Mouse (Mus musculus): Measurements from ENCODE around the gene Olfr1371. TPM values are rescaled to one million over a fixed set of nuclear protein-coding genes. Genes with fewer than 3 reads are reported as not detected.
"Not testable (repeated sequence)": the region's sequence is repeated elsewhere in the genome, so short reads cannot be mapped to it uniquely, and the experiment has no call there.

The Olfr1371 gene
- polyA plus RNA-seq, 1 experiment from 2014 or later = not detected

GRCm38 (mm10) chr11:52222891-52223290 is 9.1 kb upstream of the Olfr1371 start:
- no peak overlapping the region for H3K9ac ChIP-seq (ENCODE audit: low read length)
- DNase-seq (ENCODE audit: low spot score) = no peak
- no peak for TF ChIP-seq EP300 (optimal IDR thresholded peaks at IDR 0.05)
- TF ChIP-seq CTCF (IDR thresholded peaks at IDR 0.05; ENCODE audit: low read depth) = peak; percentile 70

GRCm38 (mm10) chr11:52221921-52222320 is 8.1 kb upstream of the Olfr1371 start:
- not testable (repeated sequence) for ATAC-seq (ENCODE audit: low FRiP score, low TSS enrichment); DNase-seq (ENCODE audit: low spot score); H3K4me1 ChIP-seq (replicated peaks; ENCODE audit: control insufficient read depth, insufficient read depth); H3K27ac ChIP-seq (replicated peaks); H3K9ac ChIP-seq (ENCODE audit: low read length); H3K27me3 ChIP-seq (ENCODE audit: control insufficient read depth, insufficient read depth, low read length); H3K36me3 ChIP-seq (ENCODE audit: control insufficient read depth, insufficient read depth, low read length); H3K4me3 ChIP-seq (ENCODE audit: low read depth, low read length); H3K9me3 ChIP-seq (ENCODE audit: control insufficient read depth, low read length); H3K4me2 ChIP-seq (replicated peaks; ENCODE audit: low read depth)
- 82% methylated on average over 6 of the region's 6 CpGs for WGBS

More at GRCm38 (mm10) chr11:52222891-52223290, 9.1 kb upstream of the Olfr1371 start:
- Histone ChIP-seq H3K4me1 (replicated peaks; ENCODE audit: control insufficient read depth, insufficient read depth) (no peaks in the 10 kb centered on the region), H3K27ac (replicated peaks) (no peak overlapping the region), H3K4me2 (replicated peaks; ENCODE audit: low read depth) (no peak overlapping the region), H3K4me3 (ENCODE audit: low read depth, low read length) (no peak overlapping the region), H3K27me3 (ENCODE audit: control insufficient read depth, insufficient read depth, low read length) (no peaks in the 10 kb centered on the region), H3K36me3 (ENCODE audit: control insufficient read depth, insufficient read depth, low read length) (no peaks in the 10 kb centered on the region), H3K9me3 (ENCODE audit: control insufficient read depth, low read length) (no peaks in the 10 kb centered on the region)
- WGBS = 65% methylated on average over 6 of the region's 6 CpGs
- no peak for ATAC-seq (ENCODE audit: low FRiP score, low TSS enrichment)

GRCm38 (mm10) chr11:52220282-52220681 is 6.5 kb upstream of the Olfr1371 start:
- Histone ChIP-seq H3K4me2 (replicated peaks; ENCODE audit: low read depth) (peak overlapping the region; percentile 31), H3K9ac (ENCODE audit: low read length) (no peak overlapping the region), H3K9me3 (ENCODE audit: control insufficient read depth, low read length) (no peaks in the 10 kb centered on the region), H3K27me3 (ENCODE audit: control insufficient read depth, insufficient read depth, low read length) (no peaks in the 10 kb centered on the region), H3K36me3 (ENCODE audit: control insufficient read depth, insufficient read depth, low read length) (no peaks in the 10 kb centered on the region), H3K4me3 (ENCODE audit: low read depth, low read length) (no peak overlapping the region), H3K27ac (replicated peaks) (no peak overlapping the region), H3K4me1 (replicated peaks; ENCODE audit: control insufficient read depth, insufficient read depth) (no peaks in the 10 kb centered on the region)
- ATAC-seq (ENCODE audit: low FRiP score, low TSS enrichment) (peak; percentile 51), DNase-seq (ENCODE audit: low spot score) (peak; percentile 79)
- 8% methylated on average over 4 of the region's 4 CpGs for WGBS
- TF ChIP-seq EP300 (optimal IDR thresholded peaks at IDR 0.05) (no peak), CTCF (IDR thresholded peaks at IDR 0.05; ENCODE audit: low read depth) (peak; percentile 93)

- whole genome bisulfite sequencing = 85% methylated on average over 8 of the region's 8 CpGs
- not testable (repeated sequence) for DNase-seq (ENCODE audit: low spot score); H3K9ac ChIP-seq (ENCODE audit: low read length); H3K36me3 ChIP-seq (ENCODE audit: control insufficient read depth, insufficient read depth, low read length); H3K27ac ChIP-seq (replicated peaks); ATAC-seq (ENCODE audit: low FRiP score, low TSS enrichment); H3K4me3 ChIP-seq (ENCODE audit: low read depth, low read length); H3K4me1 ChIP-seq (replicated peaks; ENCODE audit: control insufficient read depth, insufficient read depth); H3K27me3 ChIP-seq (ENCODE audit: control insufficient read depth, insufficient read depth, low read length); H3K9me3 ChIP-seq (ENCODE audit: control insufficient read depth, low read length); H3K4me2 ChIP-seq (replicated peaks; ENCODE audit: low read depth)
Observed at GRCm38 (mm10) chr11:52196496-52197023, 17.2 kb downstream of the Olfr1371 start.

GRCm38 (mm10) chr11:52180651-52181050 is 33.1 kb downstream of the Olfr1371 start:
- not testable (repeated sequence) for H3K27ac ChIP-seq (replicated peaks); H3K4me2 ChIP-seq (replicated peaks; ENCODE audit: low read depth); H3K4me3 ChIP-seq (ENCODE audit: low read depth, low read length); H3K9ac ChIP-seq (ENCODE audit: low read length); H3K9me3 ChIP-seq (ENCODE audit: control insufficient read depth, low read length); H3K36me3 ChIP-seq (ENCODE audit: control insufficient read depth, insufficient read depth, low read length); H3K27me3 ChIP-seq (ENCODE audit: control insufficient read depth, insufficient read depth, low read length); ATAC-seq (ENCODE audit: low FRiP score, low TSS enrichment); DNase-seq (ENCODE audit: low spot score); H3K4me1 ChIP-seq (replicated peaks; ENCODE audit: control insufficient read depth, insufficient read depth)
- 90% methylated on average over 4 of the region's 4 CpGs for WGBS

GRCm38 (mm10) chr11:52179897-52180296 is 33.9 kb downstream of the Olfr1371 start:
- peak; percentile 44 for TF ChIP-seq CTCF (IDR thresholded peaks at IDR 0.05; ENCODE audit: low read depth)
- not testable (repeated sequence) for ATAC-seq (ENCODE audit: low FRiP score, low TSS enrichment); H3K4me2 ChIP-seq (replicated peaks; ENCODE audit: low read depth); H3K9me3 ChIP-seq (ENCODE audit: control insufficient read depth, low read length); DNase-seq (ENCODE audit: low spot score); H3K4me1 ChIP-seq (replicated peaks; ENCODE audit: control insufficient read depth, insufficient read depth); H3K27me3 ChIP-seq (ENCODE audit: control insufficient read depth, insufficient read depth, low read length); H3K4me3 ChIP-seq (ENCODE audit: low read depth, low read length); H3K36me3 ChIP-seq (ENCODE audit: control insufficient read depth, insufficient read depth, low read length); H3K27ac ChIP-seq (replicated peaks); H3K9ac ChIP-seq (ENCODE audit: low read length)
- WGBS = no CpG with 5 or more reads among the region's 3 CpGs

Measured in stomach, postnatal 0 days (tissue).